Mouse (Mus musculus) CD8-positive naive resting alpha-beta T cell, adult 2 months (primary cell): ENCODE data around the gene Atp6v1e2.
A peak's percentile ranks its signal among the peaks of the same experiment; 100 is the strongest.

ENCODE experiments used
- DNase-seq, 2 experiments: peaks; one replicate each; pipeline ENCODE4 v3.0.0; 2022; ENCODE audit warnings: low read depth in 2 of 2, low spot score in 2 of 2

The Atp6v1e2 gene

DNA sequence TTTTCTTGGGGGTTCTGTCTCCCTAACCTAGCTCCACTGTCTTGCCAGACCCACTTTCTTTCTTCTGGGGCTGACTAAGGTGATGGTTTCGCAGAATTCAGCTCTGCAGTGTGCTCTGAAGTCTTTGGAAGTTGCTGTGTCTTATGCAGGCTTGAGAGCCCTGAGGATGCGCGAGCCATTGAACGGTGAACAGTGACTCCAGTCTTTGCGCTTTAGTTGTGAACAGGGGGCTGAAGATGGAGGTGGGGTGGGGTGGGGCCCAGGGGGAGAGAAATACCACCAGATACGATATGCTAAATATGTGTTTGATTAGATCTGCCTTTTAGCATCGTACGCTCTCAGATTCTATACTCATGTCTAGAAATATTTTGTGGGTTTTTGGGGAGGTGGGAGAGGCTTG is 17.4 kb upstream of the Atp6v1e2 start:
- no peak for DNase-seq

GRCm38 (mm10) chr17:86964502-86964901 is 16.8 kb upstream of the Atp6v1e2 start:
- no peak for DNase-seq

- no peak for DNase-seq
These were observed 16.3 kb upstream of the Atp6v1e2 start for GRCm38 (mm10) chr17:86964041-86964440.

- no peak for DNase-seq
These were observed 15.8 kb upstream of the Atp6v1e2 start for GRCm38 (mm10) chr17:86963586-86963902.

GRCm38 (mm10) chr17:86962894-86963585 is 15.3 kb upstream of the Atp6v1e2 start, which contains the start of gene Rhoq:
Gene Rhoq (plus strand): TSS chr17:86963082.
- peak; percentile 18 to 28 for DNase-seq

DNA sequence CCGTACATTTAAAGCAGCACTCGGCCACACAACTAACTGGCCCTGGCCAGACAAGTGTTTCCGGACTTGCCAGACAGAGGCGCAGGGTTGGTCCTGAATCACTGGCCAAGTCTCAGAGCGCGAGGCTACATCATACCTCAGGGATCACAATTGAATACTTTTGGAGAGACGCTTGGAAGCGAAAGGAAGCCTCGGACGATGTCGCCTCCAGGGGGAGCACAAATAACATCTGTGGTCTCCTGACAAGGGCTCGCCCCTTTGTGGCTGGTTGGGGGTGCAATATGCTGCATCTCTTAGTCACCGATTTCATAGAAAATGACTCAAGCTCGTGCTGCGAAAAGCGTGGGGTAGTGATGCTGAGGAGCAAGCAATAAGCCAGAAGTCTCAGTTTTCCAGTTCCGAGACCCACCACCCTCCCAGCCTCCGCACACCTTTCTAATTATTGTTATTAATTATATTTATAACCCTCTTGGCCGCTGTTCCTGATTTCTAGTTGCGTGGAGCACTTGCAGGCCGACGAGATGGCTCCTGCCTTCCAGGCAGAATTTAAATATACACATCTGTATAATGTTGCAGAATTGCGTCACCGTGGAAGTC is 14.7 kb upstream of the Atp6v1e2 start:
- peak; percentile 63 to 74 for DNase-seq

DNA sequence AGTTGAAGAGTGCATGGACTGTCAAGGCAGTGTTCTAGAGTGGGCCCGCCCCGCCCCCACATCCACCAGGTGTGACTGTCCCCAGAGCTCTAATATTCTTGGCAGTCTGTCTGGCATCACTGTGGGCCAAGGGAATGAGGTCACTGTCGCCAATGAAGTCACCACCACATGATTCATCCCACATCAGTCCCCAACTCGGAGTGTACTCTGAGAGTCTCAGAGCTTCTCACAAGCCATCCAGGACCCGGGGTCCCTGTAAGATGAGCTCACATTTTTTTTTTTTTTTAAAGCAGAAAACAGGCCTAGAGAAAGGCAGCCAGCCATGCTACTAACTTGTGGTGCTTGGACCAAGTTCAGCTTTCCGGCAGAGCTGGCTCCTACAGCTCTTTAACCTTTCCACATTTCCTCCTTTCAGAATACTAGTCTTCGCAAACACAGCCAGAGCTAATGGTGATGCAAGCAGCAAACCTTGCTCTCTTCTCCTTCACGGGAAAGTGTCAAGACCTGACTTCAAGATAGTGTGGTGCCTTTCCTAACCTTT is 13.7 kb upstream of the Atp6v1e2 start:
- DNase-seq = no peak

- peak; percentile 30 to 38 for DNase-seq
These were observed 10.3 kb upstream of the Atp6v1e2 start for GRCm38 (mm10) chr17:86957968-86958367.

DNA sequence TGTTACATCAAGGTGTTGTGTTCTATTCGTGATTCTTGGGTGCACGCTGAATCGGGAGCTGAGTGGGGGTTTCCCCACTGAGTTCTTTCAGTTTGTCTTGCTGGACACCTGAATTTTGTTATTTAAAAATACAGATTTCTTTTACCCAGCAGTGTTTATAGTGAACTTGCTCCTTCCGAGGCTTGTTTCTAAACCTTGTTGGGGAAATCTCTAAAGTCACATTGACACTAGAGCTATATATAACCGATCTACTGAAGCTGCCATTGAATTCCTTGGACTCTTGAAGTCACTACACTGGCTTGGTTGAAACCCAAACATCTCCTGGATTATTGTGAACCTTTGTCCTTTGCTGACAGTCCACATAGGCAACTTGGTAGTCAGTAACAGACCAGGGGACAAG is 9.5 kb upstream of the Atp6v1e2 start:
- DNase-seq = no peak

DNA sequence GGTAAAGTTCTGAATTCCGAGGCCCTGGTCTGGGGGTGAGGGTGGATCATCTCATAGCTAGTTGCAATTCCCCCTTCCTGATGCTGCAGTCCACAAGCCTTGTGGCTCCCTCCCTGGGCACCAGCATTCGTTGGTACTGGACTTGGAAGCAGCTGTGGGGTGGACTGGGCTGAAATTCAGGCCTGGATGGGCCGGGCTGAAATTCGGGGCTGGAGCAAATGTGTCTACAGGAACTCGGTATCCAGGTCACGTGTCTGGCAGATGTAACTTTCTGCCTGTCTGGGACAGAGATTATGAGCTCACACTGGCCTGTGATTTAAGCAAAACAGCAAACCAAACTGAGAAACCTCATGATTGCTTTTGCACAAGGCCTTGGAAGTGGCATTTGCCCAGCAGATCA is 1.1 kb upstream of the Atp6v1e2 start:
- no peak for DNase-seq

DNA sequence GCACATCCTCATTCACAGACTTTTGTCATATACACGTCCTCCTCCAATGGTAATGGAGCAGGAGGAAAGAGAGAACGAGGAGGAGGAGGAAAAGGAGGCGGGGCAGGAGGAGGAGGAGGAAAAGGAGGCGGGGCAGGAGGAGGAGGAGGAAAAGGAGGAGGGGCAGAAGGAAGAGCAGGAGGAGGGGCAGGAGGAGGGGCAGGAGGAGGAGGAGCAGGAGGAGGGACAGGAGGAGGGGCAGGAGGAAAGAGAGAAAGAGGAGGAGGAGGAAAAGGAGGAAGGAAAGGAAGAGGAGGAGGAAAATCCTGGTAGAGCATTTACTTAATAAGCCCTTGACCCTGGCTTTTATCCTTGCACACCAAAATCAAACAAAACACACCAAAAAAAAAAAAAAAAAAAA is 1.6 kb downstream of the Atp6v1e2 start:
- no peak for DNase-seq

DNA sequence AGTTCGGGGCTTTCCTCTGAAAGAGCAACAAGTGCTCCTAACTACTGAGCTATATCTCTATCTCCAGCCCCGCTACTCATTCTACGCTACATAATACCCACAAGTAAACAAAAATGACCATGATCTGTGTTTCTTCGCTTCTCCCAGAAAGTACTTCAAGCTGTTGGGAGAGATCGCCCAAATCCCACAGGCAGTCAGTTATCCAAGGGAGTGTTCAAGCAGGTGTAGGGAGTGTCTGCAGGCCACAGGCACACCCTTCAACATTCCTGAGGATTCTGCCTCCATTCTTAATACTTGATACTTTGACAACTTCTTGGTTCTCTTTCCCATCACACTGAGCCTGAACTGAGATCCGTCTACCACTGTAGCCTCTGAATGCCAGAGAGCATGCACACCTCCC is 4.5 kb downstream of the Atp6v1e2 start:
- no peak for DNase-seq

- no peak for DNase-seq
These were observed 5.6 kb downstream of the Atp6v1e2 start for GRCm38 (mm10) chr17:86942112-86942511.

DNA sequence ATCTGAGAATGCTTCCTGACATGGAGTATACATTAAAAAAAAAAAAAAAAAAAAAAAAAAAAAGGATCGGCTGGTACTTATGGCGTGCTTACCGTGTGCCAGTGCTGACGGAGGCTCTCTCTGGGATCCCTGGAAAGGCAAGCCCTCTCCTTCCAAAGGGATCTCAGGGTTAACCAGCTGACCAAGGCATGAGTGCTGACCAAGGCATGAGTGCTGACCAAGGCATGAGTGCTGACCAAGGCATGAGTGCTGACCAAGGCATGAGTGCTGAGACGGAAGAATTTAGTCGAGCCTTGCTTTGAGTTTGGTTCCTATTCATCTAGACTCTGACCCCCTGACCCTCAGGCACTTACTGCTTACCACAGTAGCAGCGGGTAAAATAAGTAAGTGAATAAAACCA is 9.0 kb downstream of the Atp6v1e2 start:
- DNase-seq = no peak

DNA sequence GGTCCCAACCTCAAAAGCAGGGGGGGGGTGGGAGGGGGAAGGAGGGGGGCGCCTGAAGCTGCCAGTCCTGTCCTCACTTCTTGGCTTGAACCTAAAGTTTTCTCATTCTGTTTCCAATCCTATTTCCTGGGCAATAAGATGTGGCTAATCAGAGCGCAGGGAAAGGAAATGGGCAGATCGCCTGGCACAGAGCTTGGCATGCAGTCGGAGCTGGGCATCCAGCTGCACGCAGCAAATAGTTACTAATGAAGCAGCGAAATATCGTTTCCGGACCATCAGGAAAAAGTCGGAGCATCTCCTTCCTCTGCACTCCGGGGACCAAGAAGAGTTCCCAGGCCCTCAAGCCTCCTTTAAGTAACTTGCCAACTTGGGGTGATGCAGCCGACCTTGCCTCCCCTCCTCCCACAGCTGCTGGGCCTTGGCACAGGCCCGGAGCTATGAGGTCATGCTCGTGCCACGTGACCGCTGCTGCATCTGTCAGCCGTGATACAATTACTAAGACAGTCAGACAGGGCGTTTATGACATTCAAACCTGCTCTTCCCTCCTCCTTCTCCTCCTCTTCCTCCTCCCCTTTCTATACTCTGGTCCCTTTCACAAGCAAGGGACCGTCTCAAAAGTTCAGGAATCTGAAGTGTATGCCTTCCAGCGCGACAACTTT is 10.1 kb downstream of the Atp6v1e2 start:
- DNase-seq = no peak

DNA sequence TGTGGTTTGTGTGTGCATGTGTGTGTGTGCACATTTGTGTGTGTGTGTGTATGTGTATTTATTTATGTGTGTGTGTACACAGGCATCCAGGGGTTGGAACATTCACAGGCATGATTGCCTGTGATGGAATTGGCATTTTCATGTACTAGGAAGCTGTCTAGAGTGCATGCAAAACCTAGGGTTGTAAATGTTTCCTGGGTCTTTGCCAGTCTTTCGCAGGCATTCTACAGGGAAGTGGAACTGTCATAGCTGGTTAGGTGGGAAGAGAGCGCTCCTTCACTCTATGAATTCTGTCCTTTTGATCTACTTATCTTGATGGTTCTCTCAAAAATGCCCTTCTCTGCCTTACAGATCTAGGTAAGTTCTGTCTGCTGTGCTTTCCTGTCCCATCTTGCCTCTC is 10.6 kb downstream of the Atp6v1e2 start:
- DNase-seq = no peak

GRCm38 (mm10) chr17:86932896-86933295 is 14.8 kb downstream of the Atp6v1e2 start:
- DNase-seq = no peak

- no peak for DNase-seq
These were observed 17.7 kb downstream of the Atp6v1e2 start for GRCm38 (mm10) chr17:86929981-86930380.

DNA sequence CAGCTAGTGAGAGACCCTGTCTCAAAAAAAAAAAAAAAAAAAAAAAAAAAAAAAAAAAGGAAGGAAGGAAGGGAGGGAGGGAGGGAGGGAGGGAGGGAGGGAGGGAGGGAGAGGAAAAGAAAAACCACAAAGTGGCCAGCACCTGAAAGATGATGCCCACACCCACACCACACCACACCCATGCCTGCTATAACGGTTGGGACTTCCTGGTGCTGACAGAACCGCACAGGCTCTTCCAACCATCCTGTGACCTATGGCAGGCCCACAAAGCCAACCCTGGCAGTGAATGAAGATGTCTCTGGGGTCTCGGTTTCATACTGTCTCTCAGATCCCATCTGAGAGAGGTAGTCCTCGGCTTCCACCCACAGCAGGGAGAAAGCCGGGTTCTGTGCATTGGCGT is 18.3 kb downstream of the Atp6v1e2 start:
- no peak for DNase-seq

GRCm38 (mm10) chr17:86926836-86927235 is 20.9 kb downstream of the Atp6v1e2 start:
- no peak for DNase-seq

DNA sequence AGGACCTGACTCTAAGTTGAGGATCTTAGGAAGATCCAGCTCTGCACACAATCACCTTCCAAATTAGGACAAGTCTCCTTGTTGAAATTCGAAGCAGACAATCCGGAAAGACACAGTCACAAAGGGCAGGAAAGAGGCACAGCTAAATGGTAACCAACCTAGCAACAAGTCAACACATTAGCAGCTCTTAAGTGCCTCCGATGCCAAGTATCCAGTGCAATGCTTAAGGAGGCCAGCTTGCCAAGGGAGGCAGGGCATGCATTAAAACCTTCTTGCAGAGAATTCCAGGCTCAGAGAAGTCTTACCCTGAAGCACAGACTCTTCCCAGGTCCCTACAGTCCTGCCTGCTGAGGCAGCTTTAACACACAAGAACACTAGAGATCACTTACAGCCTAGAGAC is 23.0 kb downstream of the Atp6v1e2 start:
- DNase-seq = no peak

GRCm38 (mm10) chr17:86919729-86920128 is 28.0 kb downstream of the Atp6v1e2 start:
- no peak for DNase-seq
